Mouse (Mus musculus) embryonic facial prominence, embryonic 14.5 days (tissue): Measurements from ENCODE around the gene Cyth3. TPM values are rescaled to one million over a fixed set of nuclear protein-coding genes. Genes with fewer than 3 reads are reported as not detected.

Experiments
- ATAC-seq: fragments of 200-750 bp; cut with Nextera tagmentation; 2 replicates; pipeline ENCODE4 v1.8.0; 2017; ENCODE audit warnings: low read depth, moderate number of reproducible peaks, moderate TSS enrichment
- DNase-seq: peaks from one replicate; pipeline ENCODE4 v3.0.0-alpha.2; 2015; ENCODE audit warnings: low spot score
- H3K27ac ChIP-seq: fragments of 300-500 bp; sonication (generic); replicated peaks from 2 replicates; pipeline ENCODE4 v1.5.1; 2014; ENCODE audit warnings: low read depth, mild to moderate bottlenecking, low read length, moderate library complexity
- H3K27me3 ChIP-seq: fragments of 300-500 bp; sonication (generic); replicated peaks from 2 replicates; pipeline ENCODE4 v1.6.1; 2014; ENCODE audit warnings: low read length; ENCODE audit not compliant: control insufficient read depth, insufficient read depth
- H3K36me3 ChIP-seq: fragments of 300-500 bp; sonication (generic); 2 replicates; pipeline ENCODE4 v1.6.1; 2014; ENCODE audit warnings: low read length, mixed read lengths; ENCODE audit not compliant: control insufficient read depth, insufficient read depth
- H3K4me1 ChIP-seq: fragments of 300-500 bp; sonication (generic); 2 replicates; pipeline ENCODE4 v1.6.1; 2014; ENCODE audit warnings: antibody characterized with exemption, low read length; ENCODE audit not compliant: control insufficient read depth, insufficient read depth
- H3K4me2 ChIP-seq: fragments of 300-500 bp; sonication (generic); 2 replicates; pipeline ENCODE4 v1.6.1; 2014; ENCODE audit warnings: low read depth, mild to moderate bottlenecking, low read length, moderate library complexity, mixed read lengths
- H3K4me3 ChIP-seq: fragments of 300-500 bp; sonication (generic); 2 replicates; pipeline ENCODE4 v1.5.1; 2014; ENCODE audit warnings: low read depth, mild to moderate bottlenecking, low read length
- H3K9ac ChIP-seq: fragments of 300-500 bp; sonication (generic); 2 replicates; pipeline ENCODE4 v1.6.1; 2014; ENCODE audit warnings: low read depth, mild to moderate bottlenecking, low read length, moderate library complexity, mixed read lengths
- H3K9me3 ChIP-seq: fragments of 300-500 bp; sonication (generic); 2 replicates; pipeline ENCODE4 v1.6.1; 2016; ENCODE audit warnings: low read length; ENCODE audit not compliant: control insufficient read depth
- WGBS: fragments of 180-500 bp; shearing (Covaris S2); extraction: QIAGEN DNeasy Blood & Tissue Kit; methylation state at CpG from one replicate; pipeline ENCODE4 v1.1.7; 2014; 5-methylcytosine and 5-hydroxymethylcytosine counted together
- polyA plus RNA-seq: library from polyadenylated mRNA; unstranded; fragments of >200 nt; fragmentation: Nextera tagmentation; extraction: Ambion mirVana; gene quantifications from 2 replicates; pipeline ENCODE4 v1.2.1, GENCODE M21; 2014

The Cyth3 gene
- polyA plus RNA-seq, 1 experiment from 2014 or later: 52.0 TPM

DNA sequence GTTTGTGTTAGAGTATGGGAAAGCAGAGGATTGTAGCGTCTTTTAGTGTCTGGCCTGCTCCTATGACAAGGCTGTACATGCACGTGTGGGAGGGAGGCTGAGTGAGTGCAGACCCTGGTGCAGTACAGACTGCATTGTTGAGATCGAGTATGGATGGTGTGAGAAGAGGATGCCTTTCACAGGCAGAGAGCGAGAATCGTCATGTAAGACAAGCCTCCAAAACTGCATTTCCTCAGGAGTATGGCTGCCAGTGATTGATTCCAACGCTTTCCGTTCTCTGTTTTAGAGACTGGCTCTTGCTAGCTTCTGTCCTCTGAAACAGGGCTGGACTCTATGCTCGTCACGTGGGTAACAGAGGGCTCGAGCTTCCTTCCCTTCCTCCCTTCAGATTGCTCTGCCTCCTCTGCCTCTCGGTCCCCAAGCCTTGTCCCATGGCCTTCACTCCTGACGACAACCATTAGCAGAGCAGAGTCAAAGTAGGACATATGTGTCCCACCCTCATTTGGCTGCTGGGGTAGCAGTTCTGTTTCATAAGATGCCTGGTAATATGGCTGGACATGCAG lies 12.4 kb downstream of the Cyth3 start:
- Histone ChIP-seq H3K9me3 (no peaks in the 10 kb centered on the region), H3K27me3 (no peaks in the 10 kb centered on the region), H3K4me1 (peaks cover 71% of the 10 kb centered on the region), H3K27ac (no peak overlapping the region; the same call in 1 of the 2 replicates), H3K36me3 (no peaks in the 10 kb centered on the region), H3K4me2 (peak overlapping the region; percentile 6; the same call in 1 of the 2 replicates), H3K4me3 (no peak overlapping the region), H3K9ac (no peak overlapping the region)
- DNase-seq (no peak), ATAC-seq (no peak)
- WGBS: 29% methylated on average over 12 of the region's 12 CpGs

DNA sequence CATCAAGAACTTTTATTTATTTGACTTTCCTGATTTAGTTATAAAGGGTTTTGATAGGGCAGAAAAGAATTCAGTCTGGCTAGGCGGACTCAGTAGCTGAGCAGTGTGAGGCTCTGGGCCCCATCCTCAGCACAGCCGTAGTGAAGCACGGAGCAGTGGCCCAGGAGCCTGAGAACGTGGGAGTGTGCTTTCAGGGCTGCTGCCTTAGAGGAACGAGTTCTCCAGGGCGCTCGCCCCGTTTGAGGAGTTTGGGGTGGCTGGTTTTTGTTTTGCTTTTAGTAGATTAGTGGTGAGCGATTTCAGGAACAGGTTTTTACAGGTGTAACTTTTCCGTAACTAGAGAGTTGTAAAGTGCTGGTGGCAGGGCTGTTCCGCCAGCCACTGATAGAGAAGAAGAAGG lies 13.1 kb downstream of the Cyth3 start:
- Histone ChIP-seq H3K36me3 (no peaks in the 10 kb centered on the region), H3K4me3 (no peak overlapping the region), H3K27me3 (no peaks in the 10 kb centered on the region), H3K4me1 (peaks cover 78% of the 10 kb centered on the region), H3K27ac (0 out of 2 replicates have a peak overlapping the region, but pooled peaks have one; percentile 25), H3K9me3 (no peaks in the 10 kb centered on the region), H3K4me2 (no peak overlapping the region), H3K9ac (peak overlapping the region; percentile 5; the same call in 1 of the 2 replicates)
- DNase-seq: no peak
- ATAC-seq: no peak
- WGBS: 59% methylated on average over 11 of the region's 11 CpGs

DNA sequence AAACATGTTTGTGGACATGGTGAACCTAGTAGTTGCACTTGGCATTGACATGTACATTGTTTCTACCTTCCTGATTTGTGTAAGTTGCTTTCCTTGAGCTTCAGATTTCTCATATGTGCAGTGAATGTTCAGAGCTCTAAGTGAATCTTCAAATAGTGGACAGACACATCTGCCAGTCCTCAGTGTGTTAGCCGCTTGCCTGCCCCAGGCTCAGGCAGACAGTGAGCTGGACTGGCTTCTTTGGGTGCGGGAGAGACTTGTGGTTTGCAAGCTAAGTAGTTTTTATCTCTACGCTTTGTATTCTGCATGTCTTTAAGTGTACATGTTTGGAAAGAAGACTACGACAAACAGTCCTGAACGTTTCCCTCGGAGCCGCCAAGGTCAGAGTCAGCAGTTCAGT lies 13.9 kb downstream of the Cyth3 start:
- Histone ChIP-seq H3K4me1 (peaks cover 84% of the 10 kb centered on the region), H3K27me3 (no peaks in the 10 kb centered on the region)
- 71% methylated on average over 7 of the region's 7 CpGs for WGBS

DNA sequence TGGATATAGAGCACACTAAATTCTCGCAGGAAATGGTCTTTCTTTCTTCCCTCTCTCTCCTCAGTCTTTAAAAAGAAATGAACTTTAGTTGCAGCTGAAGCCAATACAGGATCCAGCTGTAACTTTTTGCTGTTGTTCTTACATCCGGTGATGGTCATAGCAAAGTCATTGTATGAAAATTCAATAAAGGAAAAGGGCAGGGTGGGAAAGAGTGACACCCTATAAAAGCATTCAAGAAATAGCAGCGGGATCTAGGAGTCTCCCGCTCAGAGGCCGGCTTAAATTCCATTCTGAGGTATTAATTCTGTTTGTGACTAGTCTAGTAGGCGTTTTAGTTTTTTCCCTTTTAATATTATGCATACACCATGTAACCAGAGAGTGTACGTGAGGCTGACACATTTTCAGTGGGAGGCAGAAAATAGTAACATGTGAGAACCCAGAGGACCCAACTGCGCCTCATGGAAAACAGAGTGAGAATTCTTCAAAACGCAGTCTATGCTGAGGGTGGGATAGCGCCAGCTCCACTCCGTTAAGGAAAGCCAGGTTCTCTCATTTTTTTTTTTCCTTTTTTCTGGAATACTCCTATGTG lies 15.7 kb downstream of the Cyth3 start:
- Histone ChIP-seq H3K9ac (no peak overlapping the region), H3K4me2 (peak overlapping the region; percentile 0; the same call in 1 of the 2 replicates), H3K27ac (peak overlapping the region; percentile 4), H3K4me3 (no peak overlapping the region), H3K27me3 (no peaks in the 10 kb centered on the region), H3K9me3 (no peaks in the 10 kb centered on the region), H3K4me1 (peaks cover 87% of the 10 kb centered on the region), H3K36me3 (no peaks in the 10 kb centered on the region)
- WGBS: 30% methylated on average over 11 of the region's 11 CpGs
- peak; percentile 61 for DNase-seq
- no peak; the same call in 1 of the 2 replicates for ATAC-seq

More for the DNA sequence above, 13.9 kb downstream of the Cyth3 start:
- Histone ChIP-seq H3K27ac (no peak overlapping the region), H3K9me3 (no peaks in the 10 kb centered on the region), H3K36me3 (no peaks in the 10 kb centered on the region), H3K9ac (no peak overlapping the region), H3K4me3 (no peak overlapping the region), H3K4me2 (no peak overlapping the region)
- no peak for DNase-seq
- no peak for ATAC-seq

- WGBS: 32% methylated on average over 7 of the region's 7 CpGs
- H3K9ac ChIP-seq: no peak overlapping the region
- H3K9me3 ChIP-seq: no peaks in the 10 kb centered on the region
- H3K4me1 ChIP-seq: peaks cover 85% of the 10 kb centered on the region
- DNase-seq: peak; percentile 71
- no peak overlapping the region for H3K4me3 ChIP-seq
- no peaks in the 10 kb centered on the region for H3K27me3 ChIP-seq
- peak overlapping the region; percentile 4 for H3K27ac ChIP-seq
- peak overlapping the region; percentile 1; the same call in 1 of the 2 replicates for H3K4me2 ChIP-seq
- no peaks in the 10 kb centered on the region for H3K36me3 ChIP-seq
- ATAC-seq: 0 out of 2 replicates have a peak, but pooled peaks have one; percentile 15
Observed at GRCm38 (mm10) chr5:143638516-143639270, 16.4 kb downstream of the Cyth3 start.

GRCm38 (mm10) chr5:143639329-143639728 lies 17.1 kb downstream of the Cyth3 start:
- ATAC-seq (no peak), DNase-seq (no peak)
- no peak overlapping the region for H3K4me2 ChIP-seq
- H3K27me3 ChIP-seq: no peaks in the 10 kb centered on the region
- H3K9ac ChIP-seq: no peak overlapping the region
- peak overlapping the region; percentile 4; the same call in 1 of the 2 replicates for H3K27ac ChIP-seq
- peaks cover 79% of the 10 kb centered on the region for H3K4me1 ChIP-seq
- H3K4me3 ChIP-seq: no peak overlapping the region
- H3K36me3 ChIP-seq: no peaks in the 10 kb centered on the region
- no peaks in the 10 kb centered on the region for H3K9me3 ChIP-seq
- 84% methylated on average over 4 of the region's 4 CpGs for WGBS

DNA sequence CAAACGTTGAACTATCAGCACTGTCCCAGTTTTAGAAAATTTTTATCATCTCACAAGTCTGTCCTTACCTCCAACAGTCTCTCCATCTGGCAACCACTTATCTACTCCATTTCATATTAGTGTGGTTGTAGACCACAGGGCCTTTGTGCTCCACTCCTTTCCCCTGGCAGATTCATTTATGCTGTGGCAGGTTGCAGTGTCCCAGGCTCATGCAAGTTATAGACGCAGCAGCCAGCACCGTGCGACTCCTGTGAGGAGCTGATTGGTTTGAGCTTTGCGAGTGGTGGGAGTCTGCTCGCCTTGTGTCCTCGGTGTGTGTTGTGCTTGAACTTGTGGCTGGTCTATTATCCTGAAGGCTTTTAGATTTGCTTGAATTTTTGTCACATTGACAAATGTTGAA lies 17.6 kb downstream of the Cyth3 start:
- no peak overlapping the region for H3K9ac ChIP-seq
- no peak for ATAC-seq
- 73% methylated on average over 7 of the region's 7 CpGs for whole genome bisulfite sequencing
- DNase-seq: no peak
- H3K27me3 ChIP-seq: no peaks in the 10 kb centered on the region
- H3K27ac ChIP-seq: no peak overlapping the region
- no peaks in the 10 kb centered on the region for H3K9me3 ChIP-seq
- H3K4me2 ChIP-seq: no peak overlapping the region
- no peak overlapping the region for H3K4me3 ChIP-seq
- H3K36me3 ChIP-seq: no peaks in the 10 kb centered on the region
- H3K4me1 ChIP-seq: peaks cover 74% of the 10 kb centered on the region

- Histone ChIP-seq H3K27me3 (no peaks in the 10 kb centered on the region), H3K4me3 (no peak overlapping the region), H3K4me1 (peaks cover 57% of the 10 kb centered on the region), H3K9me3 (no peaks in the 10 kb centered on the region), H3K4me2 (peak overlapping the region; percentile 6; the same call in 1 of the 2 replicates), H3K36me3 (no peaks in the 10 kb centered on the region), H3K27ac (peak overlapping the region; percentile 35; the same call in 1 of the 2 replicates), H3K9ac (no peak overlapping the region)
- WGBS: 54% methylated on average over 3 of the region's 3 CpGs
- ATAC-seq (no peak), DNase-seq (no peak)
Observed at GRCm38 (mm10) chr5:143641503-143641902, 19.3 kb downstream of the Cyth3 start.
